Mouse (Mus musculus) kidney, adult 2 months (tissue): ENCODE results near the gene Grm8. TPM values are rescaled to one million over a fixed set of nuclear protein-coding genes. Genes with fewer than 3 reads are reported as not detected.
A peak's percentile ranks its signal among the peaks of the same experiment; 100 is the strongest.

ENCODE experiments used
- DNase-seq: peaks from one replicate; pipeline ENCODE4 v3.0.0; 2021
- H3K27ac ChIP-seq: fragments of 200-500 bp; 2 replicates; pipeline ENCODE4 v1.5.1; 2012; ENCODE audit warnings: low read depth, low read length, control low read depth, inconsistent platforms; ENCODE audit not compliant: insufficient read depth
- H3K27me3 ChIP-seq: fragments of 200-500 bp; replicated peaks from 2 replicates; pipeline ENCODE4 v1.6.1; 2012; ENCODE audit warnings: mild to moderate bottlenecking, moderate library complexity, low read length, inconsistent platforms; ENCODE audit not compliant: control insufficient read depth, insufficient read depth
- H3K36me3 ChIP-seq: fragments of 200-500 bp; 2 replicates; pipeline ENCODE4 v1.6.1; 2012; ENCODE audit warnings: mild to moderate bottlenecking, moderate library complexity, low read length, inconsistent platforms; ENCODE audit not compliant: control insufficient read depth, insufficient read depth
- H3K4me1 ChIP-seq: fragments of 200-500 bp; 2 replicates; pipeline ENCODE4 v1.6.1; 2011; ENCODE audit warnings: low read length; ENCODE audit not compliant: control insufficient read depth, insufficient read depth
- H3K4me3 ChIP-seq: fragments of 200-500 bp; 2 replicates; pipeline ENCODE4 v1.5.1; 2011; ENCODE audit warnings: mild to moderate bottlenecking, low read depth, low read length, control low read depth; ENCODE audit not compliant: insufficient read depth
- CTCF ChIP-seq: fragments of 200-500 bp; conservative IDR thresholded peaks from 2 replicates; pipeline ENCODE4 v1.5.1; 2011; ENCODE audit warnings: low read depth, mild to moderate bottlenecking, control low read depth, low read length, moderate library complexity, mixed read lengths; ENCODE audit not compliant: insufficient read depth, insufficient read length
- POLR2A ChIP-seq: fragments of 200-500 bp; IDR thresholded peaks from one replicate; pipeline ENCODE4 v1.6.1; 2011; ENCODE audit warnings: low read depth, low read length, control low read depth
- WGBS: fragments of 180-500 bp; shearing (Covaris S2); methylation state at CpG from one replicate; pipeline ENCODE4 v1.1.7; 2018; 5-methylcytosine and 5-hydroxymethylcytosine counted together
- polyA plus RNA-seq: library from polyadenylated mRNA; depleted of rRNA; stranded (reverse); fragments of >200 nt; gene quantifications from 2 replicates; pipeline ENCODE4 v1.2.3, GENCODE M21; 2012

The Grm8 gene
- polyA plus RNA-seq, 1 experiment: not detected

GRCm38 (mm10) chr6:27753290-27753829 is 381.6 kb downstream of the Grm8 start:
- Histone ChIP-seq H3K27ac (no peak overlapping the region), H3K4me1 (no peaks in the 10 kb centered on the region), H3K4me3 (no peak overlapping the region), H3K27me3 (no peaks in the 10 kb centered on the region), H3K36me3 (no peaks in the 10 kb centered on the region)
- DNase-seq: no peak
- no peak for TF ChIP-seq POLR2A
- TF ChIP-seq CTCF: no peak
- 72% methylated on average over 2 of the region's 2 CpGs for WGBS

GRCm38 (mm10) chr6:27746493-27746892 is 388.5 kb downstream of the Grm8 start:
- Histone ChIP-seq H3K4me3 (no peak overlapping the region), H3K4me1 (no peaks in the 10 kb centered on the region), H3K36me3 (no peaks in the 10 kb centered on the region), H3K27ac (no peak overlapping the region), H3K27me3 (no peaks in the 10 kb centered on the region)
- 74% methylated on average over 4 of the region's 4 CpGs for WGBS
- no peak for DNase-seq
- TF ChIP-seq POLR2A (no peak), CTCF (no peak)

GRCm38 (mm10) chr6:27745693-27746451 is 389.1 kb downstream of the Grm8 start:
- Histone ChIP-seq H3K4me1 (no peaks in the 10 kb centered on the region), H3K4me3 (no peak overlapping the region), H3K27me3 (no peaks in the 10 kb centered on the region), H3K36me3 (no peaks in the 10 kb centered on the region), H3K27ac (no peak overlapping the region)
- TF ChIP-seq CTCF (no peak), POLR2A (no peak)
- DNase-seq: no peak
- 38% methylated on average over 5 of the region's 5 CpGs for WGBS

- Histone ChIP-seq H3K27ac (no peak overlapping the region), H3K27me3 (no peaks in the 10 kb centered on the region; the same call in 1 of the 2 replicates), H3K4me1 (no peaks in the 10 kb centered on the region), H3K4me3 (no peak overlapping the region), H3K36me3 (no peaks in the 10 kb centered on the region)
- TF ChIP-seq POLR2A (no peak), CTCF (no peak)
- 70% methylated on average over 3 of the region's 3 CpGs for WGBS
- no peak for DNase-seq
These were observed 445.6 kb downstream of the Grm8 start for GRCm38 (mm10) chr6:27689382-27689781.

GRCm38 (mm10) chr6:27661747-27662435 is 473.1 kb downstream of the Grm8 start:
- TF ChIP-seq POLR2A: no peak
- TF ChIP-seq CTCF: no peak
- no peak overlapping the region for H3K4me3 ChIP-seq
- no peaks in the 10 kb centered on the region for H3K4me1 ChIP-seq
- WGBS: 23% methylated on average over 6 of the region's 6 CpGs
- H3K27ac ChIP-seq: no peak overlapping the region
- H3K36me3 ChIP-seq: no peaks in the 10 kb centered on the region
- DNase-seq: no peak
- no peaks in the 10 kb centered on the region for H3K27me3 ChIP-seq

GRCm38 (mm10) chr6:27657520-27657919 is 477.5 kb downstream of the Grm8 start:
- Histone ChIP-seq H3K27me3 (no peaks in the 10 kb centered on the region), H3K36me3 (no peaks in the 10 kb centered on the region), H3K4me3 (no peak overlapping the region), H3K4me1 (no peaks in the 10 kb centered on the region), H3K27ac (no peak overlapping the region)
- no peak for TF ChIP-seq POLR2A
- TF ChIP-seq CTCF: peak; percentile 68
- DNase-seq: peak; percentile 44
- WGBS: 37% methylated on average over 1 of the region's 1 CpGs

GRCm38 (mm10) chr6:27646503-27646902 is 488.5 kb downstream of the Grm8 start:
- H3K27me3 ChIP-seq: no peaks in the 10 kb centered on the region
- TF ChIP-seq CTCF (no peak), POLR2A (no peak)
- H3K4me1 ChIP-seq: no peaks in the 10 kb centered on the region
- H3K4me3 ChIP-seq: no peak overlapping the region
- no peaks in the 10 kb centered on the region for H3K36me3 ChIP-seq
- no peak for DNase-seq
- no peak overlapping the region for H3K27ac ChIP-seq
- 67% methylated on average over 1 of the region's 1 CpGs for WGBS
